Mouse (Mus musculus): ENCODE data around the gene A430005L14Rik. TPM values are rescaled to one million over a fixed set of nuclear protein-coding genes. Genes with fewer than 3 reads are reported as not detected.

The A430005L14Rik gene
- polyA plus RNA-seq, 1 experiment from 2014 or later, result 19.3 TPM

GRCm38 (mm10) chr4:154006264-154006663, 49.2 kb downstream of the A430005L14Rik start:
- Histone ChIP-seq H3K79me2 (ENCODE audit: inconsistent target) (no peaks in the 10 kb centered on the region), H3K4me3 (ENCODE audit: inconsistent target) (no peak overlapping the region), H3K27ac (no peak overlapping the region), H3K36me3 (ENCODE audit: inconsistent target) (peaks cover 37% of the 10 kb centered on the region; the same call in 1 of the 2 replicates)
- 98% methylated on average over 6 of the region's 6 CpGs for WGBS (ENCODE audit: missing documents)

GRCm38 (mm10) chr4:154007759-154008158, 50.7 kb downstream of the A430005L14Rik start:
- 79% methylated on average over 4 of the region's 4 CpGs for WGBS (ENCODE audit: missing documents)
- Histone ChIP-seq H3K79me2 (ENCODE audit: inconsistent target) (peaks cover 7% of the 10 kb centered on the region), H3K27ac (no peak overlapping the region), H3K4me3 (ENCODE audit: inconsistent target) (no peak overlapping the region), H3K36me3 (ENCODE audit: inconsistent target) (peaks cover 31% of the 10 kb centered on the region; the same call in 1 of the 2 replicates)

- peak overlapping the region; percentile 40 for H3K4me3 ChIP-seq (ENCODE audit: inconsistent target)
- H3K27ac ChIP-seq, result 0 out of 2 replicates have a peak overlapping the region, but pooled peaks have one; percentile 32
- 32% methylated on average over 13 of the region's 13 CpGs for WGBS (ENCODE audit: missing documents)
- H3K79me2 ChIP-seq (ENCODE audit: inconsistent target), result peaks cover 40% of the 10 kb centered on the region
- peaks cover 14% of the 10 kb centered on the region for H3K36me3 ChIP-seq (ENCODE audit: inconsistent target)
Measured at GRCm38 (mm10) chr4:154010907-154011645, 54.0 kb downstream of the A430005L14Rik start.

Other genes starting within 250 kb of the A430005L14Rik start
- gene Dffb, start 17.9 kb downstream of the A430005L14Rik start, polyA plus RNA-seq (2018), result 1.7 to 3.2 TPM (median 2.0 TPM) in 3 replicates
- 8.7 to 10.8 TPM (median 10.1 TPM) in 3 replicates for gene Cep104, start 18.0 kb downstream of the A430005L14Rik start, polyA plus RNA-seq (2018)
- gene Lrrc47, start 54.5 kb downstream of the A430005L14Rik start, polyA plus RNA-seq (2018), result 25.5 to 54.1 TPM (median 32.8 TPM) in 3 replicates
- gene Smim1, start 69.0 kb downstream of the A430005L14Rik start, polyA plus RNA-seq (2018), result 1.2 to 1.8 TPM (median 1.7 TPM) in 3 replicates
- gene Ccdc27, start 85.4 kb downstream of the A430005L14Rik start, polyA plus RNA-seq (2018), result not detected in 3 replicates
- gene Trp73, start 183.0 kb downstream of the A430005L14Rik start, polyA plus RNA-seq (2018), result not detected in 3 replicates
- 3.5 to 10.3 TPM (median 8.7 TPM) in 3 replicates for gene Wrap73, start 185.1 kb downstream of the A430005L14Rik start, polyA plus RNA-seq (2018)
- gene Tprgl, start 203.4 kb downstream of the A430005L14Rik start, polyA plus RNA-seq (2018), result 67.1 to 106 TPM (median 87.0 TPM) in 3 replicates
- not detected in 3 replicates for gene Megf6, start 213.5 kb downstream of the A430005L14Rik start, polyA plus RNA-seq (2018)

Data from macrophage (primary cell).